Mouse (Mus musculus) forebrain, embryonic 16.5 days (tissue): ENCODE data around the gene Man1c1. TPM values are rescaled to one million over a fixed set of nuclear protein-coding genes. Genes with fewer than 3 reads are reported as not detected.

ENCODE experiments used
- ATAC-seq: fragments of 200-750 bp; cut with Nextera tagmentation; 2 replicates; pipeline ENCODE4 v1.8.0; 2017; ENCODE audit warnings: mild to moderate bottlenecking, moderate library complexity
- H3K27ac ChIP-seq: fragments of 300-500 bp; sonication (generic); 2 replicates; pipeline ENCODE4 v1.5.1; 2014; ENCODE audit warnings: low read length, control low read depth
- H3K27me3 ChIP-seq: fragments of 300-500 bp; sonication (generic); replicated peaks from 2 replicates; pipeline ENCODE4 v1.6.1; 2014; ENCODE audit warnings: low read length; ENCODE audit not compliant: control insufficient read depth, insufficient read depth
- H3K36me3 ChIP-seq: fragments of 300-500 bp; sonication (generic); 2 replicates; pipeline ENCODE4 v1.6.1; 2014; ENCODE audit not compliant: control insufficient read depth, insufficient read depth
- H3K4me1 ChIP-seq: fragments of 300-500 bp; sonication (generic); replicated peaks from 2 replicates; pipeline ENCODE4 v1.6.1; 2014; ENCODE audit warnings: low read length; ENCODE audit not compliant: control insufficient read depth, insufficient read depth
- H3K4me2 ChIP-seq: fragments of 300-500 bp; sonication (generic); 2 replicates; pipeline ENCODE4 v1.6.1; 2014; ENCODE audit warnings: mild to moderate bottlenecking, low read length, control low read depth
- H3K4me3 ChIP-seq: fragments of 300-500 bp; sonication (generic); replicated peaks from 2 replicates; pipeline ENCODE4 v1.5.1; 2014; ENCODE audit warnings: mild to moderate bottlenecking, low read length, control low read depth
- H3K9ac ChIP-seq: fragments of 300-500 bp; sonication (generic); replicated peaks from 2 replicates; pipeline ENCODE4 v1.6.1; 2014; ENCODE audit warnings: low read depth, low read length, control low read depth
- H3K9me3 ChIP-seq: fragments of 300-500 bp; sonication (generic); 2 replicates; pipeline ENCODE4 v1.6.1; 2016; ENCODE audit warnings: low read length; ENCODE audit not compliant: control insufficient read depth
- WGBS: fragments of 180-500 bp; shearing (Covaris S2); extraction: QIAGEN DNeasy Blood & Tissue Kit; methylation state at CpG from one replicate; pipeline ENCODE4 v1.1.7; 2014; 5-methylcytosine and 5-hydroxymethylcytosine counted together
- polyA plus RNA-seq: library from polyadenylated mRNA; unstranded; fragments of >200 nt; fragmentation: Nextera tagmentation; extraction: Ambion mirVana; gene quantifications from 2 replicates; pipeline ENCODE4 v1.2.1, GENCODE M21; 2015

Gene Man1c1
- polyA plus RNA-seq, 1 experiment from 2014 or later: 2.3 TPM

DNA sequence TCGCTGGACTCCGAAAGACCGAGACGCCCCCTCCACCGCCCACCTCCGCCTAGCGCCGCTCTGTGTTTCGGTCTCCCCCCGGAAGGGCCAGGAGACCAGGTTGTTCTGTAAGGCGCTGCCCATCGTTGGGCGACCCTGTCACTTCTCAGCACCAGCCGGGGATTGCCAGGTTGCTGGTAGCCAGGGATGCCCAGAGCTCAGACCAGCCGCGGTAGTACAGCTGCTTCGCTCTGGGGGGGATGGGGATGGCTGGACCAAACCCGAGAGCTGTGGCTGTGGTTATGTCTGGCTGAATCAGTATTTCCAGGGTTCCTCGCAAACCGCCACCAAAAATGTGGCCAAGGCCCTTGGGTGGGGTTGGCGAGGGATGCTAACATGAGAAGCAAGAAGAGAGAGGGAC is 500 bp upstream of the Man1c1 start:
- H3K4me1 ChIP-seq: peaks cover 36% of the 10 kb centered on the region
- WGBS: under 1% methylated on average over 21 of the region's 21 CpGs
- H3K9ac ChIP-seq: peak overlapping the region; percentile 72
- H3K4me2 ChIP-seq: peak overlapping the region; percentile 99
- peak; percentile 38 for ATAC-seq
- H3K36me3 ChIP-seq: no peaks in the 10 kb centered on the region
- peaks cover 4% of the 10 kb centered on the region; the same call in 1 of the 2 replicates for H3K27me3 ChIP-seq
- peak overlapping the region; percentile 72 for H3K4me3 ChIP-seq
- H3K9me3 ChIP-seq: no peaks in the 10 kb centered on the region
- H3K27ac ChIP-seq: peak overlapping the region; percentile 60

GRCm38 (mm10) chr4:134702981-134703834 is 882 bp downstream of the Man1c1 start:
- WGBS: under 1% methylated on average over 79 of the region's 90 CpGs
- peak overlapping the region; percentile 99 for H3K4me2 ChIP-seq
- peaks cover 36% of the 10 kb centered on the region for H3K4me1 ChIP-seq
- ATAC-seq: 0 out of 2 replicates have a peak, but pooled peaks have one; percentile 2
- peaks cover 4% of the 10 kb centered on the region; the same call in 1 of the 2 replicates for H3K27me3 ChIP-seq
- H3K36me3 ChIP-seq: no peaks in the 10 kb centered on the region
- H3K9ac ChIP-seq: peak overlapping the region; percentile 72
- H3K27ac ChIP-seq: no peak overlapping the region
- peak overlapping the region; percentile 72 for H3K4me3 ChIP-seq
- no peaks in the 10 kb centered on the region for H3K9me3 ChIP-seq

GRCm38 (mm10) chr4:134701934-134702333 is 2.2 kb downstream of the Man1c1 start:
- Histone ChIP-seq H3K4me2 (peak overlapping the region; percentile 99), H3K9ac (no peak overlapping the region; the same call in 1 of the 2 replicates), H3K4me1 (peaks cover 36% of the 10 kb centered on the region), H3K27me3 (peaks cover 4% of the 10 kb centered on the region; the same call in 1 of the 2 replicates), H3K9me3 (no peaks in the 10 kb centered on the region), H3K36me3 (no peaks in the 10 kb centered on the region), H3K27ac (no peak overlapping the region), H3K4me3 (peak overlapping the region; percentile 72)
- 41% methylated on average over 6 of the region's 6 CpGs for WGBS
- no peak for ATAC-seq

- WGBS: 90% methylated on average over 2 of the region's 2 CpGs
- ATAC-seq: no peak
- H3K27me3 ChIP-seq: peaks cover 4% of the 10 kb centered on the region; the same call in 1 of the 2 replicates
- H3K4me3 ChIP-seq: no peak overlapping the region
- H3K9me3 ChIP-seq: no peaks in the 10 kb centered on the region
- no peak overlapping the region; the same call in 1 of the 2 replicates for H3K4me2 ChIP-seq
- no peaks in the 10 kb centered on the region for H3K36me3 ChIP-seq
- H3K9ac ChIP-seq: no peak overlapping the region
- H3K4me1 ChIP-seq: peaks cover 36% of the 10 kb centered on the region
- no peak overlapping the region for H3K27ac ChIP-seq
These were observed 3.2 kb downstream of the Man1c1 start for GRCm38 (mm10) chr4:134700911-134701310.

DNA sequence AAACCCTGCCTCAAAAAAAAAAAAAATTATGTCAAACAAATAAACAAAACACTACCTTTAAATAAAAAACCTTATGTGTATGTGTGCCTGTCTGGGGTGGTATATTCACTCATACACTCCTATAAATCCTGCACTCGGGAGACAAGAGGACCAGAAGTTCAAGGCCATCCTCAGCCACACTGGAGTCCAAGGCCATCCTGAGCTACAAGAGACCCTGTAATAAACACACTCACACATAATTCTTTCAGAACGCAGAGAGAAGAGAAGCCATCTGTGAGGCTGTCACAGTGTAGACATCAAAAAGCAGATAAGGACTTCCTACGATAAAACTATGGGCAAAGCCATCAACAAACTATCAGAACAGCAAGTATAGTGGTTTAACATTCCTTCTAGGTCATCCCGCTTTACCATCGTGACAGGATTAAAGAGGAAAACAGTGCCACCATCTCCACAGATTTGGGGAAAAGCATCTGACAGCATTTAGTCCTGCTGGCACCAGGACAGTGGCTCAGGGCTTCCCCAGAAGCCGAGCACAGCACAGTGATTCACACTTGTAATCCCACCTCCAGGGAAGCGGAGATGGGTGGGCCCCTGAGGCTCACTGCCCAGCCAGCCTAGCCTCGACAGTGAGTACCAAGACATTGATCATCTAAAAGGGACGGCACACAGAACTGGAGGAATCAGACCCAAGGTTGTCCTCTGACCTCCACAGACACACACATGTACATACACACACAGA is 10.7 kb downstream of the Man1c1 start:
- ATAC-seq: no peak
- no peaks in the 10 kb centered on the region for H3K27me3 ChIP-seq
- H3K27ac ChIP-seq: no peak overlapping the region
- H3K4me3 ChIP-seq: no peak overlapping the region
- H3K9me3 ChIP-seq: peaks cover 4% of the 10 kb centered on the region
- H3K4me2 ChIP-seq: no peak overlapping the region
- no peak overlapping the region for H3K9ac ChIP-seq
- H3K4me1 ChIP-seq: no peaks in the 10 kb centered on the region
- 82% methylated on average over 9 of the region's 9 CpGs for WGBS
- no peaks in the 10 kb centered on the region for H3K36me3 ChIP-seq

- no peak overlapping the region for H3K9ac ChIP-seq
- 92% methylated on average over 1 of the region's 1 CpGs for WGBS
- peaks cover 4% of the 10 kb centered on the region for H3K9me3 ChIP-seq
- H3K36me3 ChIP-seq: no peaks in the 10 kb centered on the region
- no peak overlapping the region for H3K4me3 ChIP-seq
- H3K27ac ChIP-seq: no peak overlapping the region
- H3K27me3 ChIP-seq: no peaks in the 10 kb centered on the region
- no peak for ATAC-seq
- no peaks in the 10 kb centered on the region for H3K4me1 ChIP-seq
- no peak overlapping the region for H3K4me2 ChIP-seq
These were observed 11.7 kb downstream of the Man1c1 start for GRCm38 (mm10) chr4:134692388-134692787.

- peaks cover 5% of the 10 kb centered on the region; the same call in 1 of the 2 replicates for H3K4me1 ChIP-seq
- H3K4me3 ChIP-seq: no peak overlapping the region
- H3K27me3 ChIP-seq: no peaks in the 10 kb centered on the region
- H3K9ac ChIP-seq: no peak overlapping the region
- no peaks in the 10 kb centered on the region for H3K9me3 ChIP-seq
- no peak overlapping the region for H3K4me2 ChIP-seq
- ATAC-seq: no peak
- H3K36me3 ChIP-seq: no peaks in the 10 kb centered on the region
- WGBS: 90% methylated on average over 13 of the region's 13 CpGs
- no peak overlapping the region for H3K27ac ChIP-seq
These were observed 17.9 kb downstream of the Man1c1 start for GRCm38 (mm10) chr4:134686022-134686661.

GRCm38 (mm10) chr4:134684637-134685338 is 19.3 kb downstream of the Man1c1 start:
- H3K9ac ChIP-seq: no peak overlapping the region
- H3K27ac ChIP-seq: no peak overlapping the region
- H3K36me3 ChIP-seq: no peaks in the 10 kb centered on the region
- H3K4me1 ChIP-seq: peaks cover 5% of the 10 kb centered on the region; the same call in 1 of the 2 replicates
- WGBS: 85% methylated on average over 9 of the region's 9 CpGs
- H3K27me3 ChIP-seq: no peaks in the 10 kb centered on the region
- ATAC-seq: no peak
- H3K9me3 ChIP-seq: no peaks in the 10 kb centered on the region
- H3K4me2 ChIP-seq: no peak overlapping the region
- H3K4me3 ChIP-seq: no peak overlapping the region
